Mouse (Mus musculus) neutrophil, adult 59 days (primary cell): Measurements from ENCODE around the gene Olfr608. TPM values are rescaled to one million over a fixed set of nuclear protein-coding genes. Genes with fewer than 3 reads are reported as not detected.

Experiments
- total RNA-seq, 2 experiments: library from RNA; stranded (reverse); gene quantifications; 1 replicate in 1 of 2; 2 replicates in 1 of 2; pipeline ENCODE4 v1.2.4; 2023

Olfr608 gene
- total RNA-seq, result not detected

DNA sequence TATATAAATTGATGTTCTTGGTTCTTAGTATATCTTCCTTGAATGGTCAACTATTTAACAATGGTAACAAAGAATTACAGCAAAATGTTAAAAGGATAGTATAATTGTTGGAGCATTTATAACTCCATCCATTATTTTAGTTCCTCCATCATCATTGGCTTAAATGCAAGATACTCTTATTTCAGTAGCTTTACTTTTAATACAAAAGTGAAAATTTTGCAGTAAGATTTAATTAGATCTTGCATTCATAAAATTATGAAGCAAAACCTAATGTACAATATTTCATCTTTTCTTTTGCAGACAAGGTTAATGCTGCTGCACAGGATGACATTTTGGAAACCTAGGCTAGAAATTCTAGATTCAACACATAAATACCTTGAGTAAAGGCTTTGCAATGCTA lies at the start of gene Olfr608:
Olfr608 (plus strand) TSS at position 301 of the 400 bp plus-strand sequence.

DNA sequence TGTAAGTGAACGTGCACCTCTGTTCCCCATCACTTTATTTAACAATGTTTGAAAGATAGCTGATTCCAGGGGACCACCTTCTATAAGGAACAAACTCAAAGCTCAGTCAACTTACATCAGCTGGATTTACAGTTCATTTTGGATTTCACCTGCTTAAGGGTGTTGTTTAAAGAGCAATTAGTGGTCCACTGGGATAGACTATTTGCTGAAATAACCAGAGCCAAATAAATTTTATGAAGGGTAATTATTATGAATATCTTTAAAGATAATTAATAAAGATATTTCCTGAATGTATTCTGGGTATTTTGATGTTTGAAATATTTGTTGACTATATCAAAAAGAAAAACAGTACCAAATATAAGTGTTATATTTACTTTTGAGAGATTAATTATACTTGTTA lies 24.3 kb upstream of the Olfr608 start, which contains the start of gene Olfr605:
Olfr605 (minus strand) TSS at position 101 of the 400 bp plus-strand sequence.

DNA sequence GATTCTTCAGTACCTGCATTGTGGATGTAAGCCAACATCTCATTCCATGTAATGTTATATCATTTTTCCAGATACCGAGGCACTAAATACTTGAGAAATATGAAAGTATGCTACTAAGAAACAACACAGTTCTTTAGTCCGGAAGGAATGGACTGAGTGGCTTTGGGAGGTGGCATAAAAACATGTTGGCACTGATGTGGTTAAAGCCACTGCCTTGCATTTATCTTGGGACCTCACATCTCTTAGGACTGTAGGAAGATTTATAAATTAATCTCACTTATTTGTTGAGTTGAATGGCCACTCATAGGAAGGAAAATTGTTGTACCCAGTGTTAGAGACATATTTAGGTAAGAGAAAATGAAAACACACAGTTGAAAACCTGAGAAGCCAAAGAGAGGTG lies 20.9 kb upstream of the Olfr608 start, which contains the start of gene Olfr606:
Olfr606 (plus strand) TSS at position 301 of the 400 bp plus-strand sequence.

DNA sequence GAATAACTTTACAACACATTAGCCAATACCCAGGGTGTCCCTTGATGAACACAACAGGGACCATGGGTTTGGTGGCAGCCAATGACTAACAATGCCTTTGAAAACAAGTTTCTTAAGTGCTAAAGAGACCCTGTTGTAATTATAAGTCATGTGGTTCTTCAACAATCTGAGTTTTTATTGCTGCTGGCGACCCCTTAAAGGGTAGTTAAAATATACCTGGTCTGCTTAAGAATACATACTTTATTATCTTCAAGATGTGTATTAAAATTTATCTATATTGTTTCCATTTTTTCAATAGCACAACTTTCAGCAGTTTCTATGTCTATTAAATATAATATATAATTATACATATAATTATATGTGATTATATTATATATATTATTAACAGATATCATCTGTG lies 28.3 kb downstream of the Olfr608 start, which contains the start of gene Olfr609:
Olfr609 (minus strand) TSS at position 101 of the 400 bp plus-strand sequence.

DNA sequence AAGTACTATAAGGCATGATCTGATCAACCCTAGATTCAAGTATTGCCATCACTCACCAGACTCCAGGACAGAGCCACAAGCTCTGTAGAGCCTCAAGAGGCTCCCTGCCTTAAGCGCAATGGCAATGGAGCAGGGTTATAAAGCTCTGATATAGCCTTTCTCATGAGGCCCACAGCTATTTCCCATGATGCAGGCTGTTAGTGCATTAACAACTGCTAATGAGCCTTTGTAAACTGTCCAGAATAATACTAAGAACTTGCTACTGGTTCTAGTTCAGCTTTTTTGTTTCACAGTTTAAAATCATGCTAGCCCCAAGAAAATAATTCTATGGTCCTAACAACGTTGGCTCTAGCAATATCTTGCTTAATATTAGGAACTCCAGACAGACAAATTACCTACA lies 42.3 kb downstream of the Olfr608 start, which contains the start of gene Olfr610:
Olfr610 (minus strand) TSS at position 101 of the 400 bp plus-strand sequence.

DNA sequence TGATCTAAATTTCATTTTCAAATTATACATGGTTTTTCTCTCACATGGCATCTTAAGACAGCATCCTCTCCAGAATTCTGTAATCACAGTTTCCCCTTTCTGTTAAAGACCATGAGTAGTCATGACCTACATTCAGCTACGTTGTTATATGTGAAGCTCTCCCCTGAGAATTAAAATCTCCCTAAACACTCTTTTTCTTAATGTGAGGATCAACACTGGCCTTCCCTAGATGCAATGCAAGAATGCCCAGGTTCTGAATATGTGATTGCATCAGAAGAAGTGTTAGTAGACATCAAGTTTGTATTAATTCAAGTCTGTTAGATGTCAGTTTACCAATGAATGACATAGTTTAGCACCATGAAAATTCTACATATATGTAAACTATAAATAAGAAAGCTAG lies 51.1 kb downstream of the Olfr608 start, which contains the start of gene Olfr611:
Olfr611 (minus strand) TSS at position 101 of the 400 bp plus-strand sequence.

Other genes with a start within 250 kb of the Olfr608 start
- not detected for gene Usp17ld, start 217.4 kb upstream of the Olfr608 start, total RNA-seq
- gene Olfr596, start 164.2 kb upstream of the Olfr608 start, total RNA-seq, result not detected
- not detected for gene Olfr597, start 153.6 kb upstream of the Olfr608 start, total RNA-seq
- gene Olfr598, start 146.3 kb upstream of the Olfr608 start, total RNA-seq, result not detected
- not detected for gene Olfr599, start 134.0 kb upstream of the Olfr608 start, total RNA-seq
- not detected for gene Olfr600, start 120.2 kb upstream of the Olfr608 start, total RNA-seq
- not detected for gene Olfr601, start 107.2 kb upstream of the Olfr608 start, total RNA-seq
- gene Olfr603, start 83.7 kb upstream of the Olfr608 start, total RNA-seq, result not detected
- not detected for gene Usp17lc, start 54.8 kb upstream of the Olfr608 start, total RNA-seq
- gene Olfr605, start 24.4 kb upstream of the Olfr608 start, total RNA-seq, result not detected
- gene Olfr606, start 20.8 kb upstream of the Olfr608 start, total RNA-seq, result not detected
- gene Olfr607, start 5.7 kb upstream of the Olfr608 start, total RNA-seq, result not detected
- gene Olfr609, start 28.2 kb downstream of the Olfr608 start, total RNA-seq, result not detected
- not detected for gene Olfr610, start 42.2 kb downstream of the Olfr608 start, total RNA-seq
- not detected for gene Olfr611, start 51.0 kb downstream of the Olfr608 start, total RNA-seq
- not detected for gene Olfr612, start 72.8 kb downstream of the Olfr608 start, total RNA-seq
- gene Olfr613, start 78.2 kb downstream of the Olfr608 start, total RNA-seq, result not detected
- gene Olfr615, start 86.2 kb downstream of the Olfr608 start, total RNA-seq, result not detected
- not detected for gene Olfr616, start 99.3 kb downstream of the Olfr608 start, total RNA-seq
- gene Olfr617, start 103.2 kb downstream of the Olfr608 start, total RNA-seq, result not detected
- gene Olfr618, start 120.2 kb downstream of the Olfr608 start, total RNA-seq, result not detected
- not detected for gene Olfr619, start 130.7 kb downstream of the Olfr608 start, total RNA-seq
- gene Olfr620, start 142.7 kb downstream of the Olfr608 start, total RNA-seq, result not detected
- not detected for gene Olfr622, start 172.8 kb downstream of the Olfr608 start, total RNA-seq
- not detected for gene Olfr623, start 193.8 kb downstream of the Olfr608 start, total RNA-seq
- gene Olfr624, start 201.3 kb downstream of the Olfr608 start, total RNA-seq, result under 1 TPM in 1 of 2 experiments, not detected in 1; 0.07 TPM
- gene Olfr625-ps1, start 212.8 kb downstream of the Olfr608 start, total RNA-seq, result not detected
- not detected for gene Olfr243, start 244.8 kb downstream of the Olfr608 start, total RNA-seq